Mouse (Mus musculus) embryonic fibroblast, embryonic 13.5 days (primary cell): ENCODE results near the gene Sufu.

Source experiments
- CTCF ChIP-seq: IDR thresholded peaks from 2 replicates; pipeline ENCODE4 v1.5.1; 2011; ENCODE audit warnings: mild to moderate bottlenecking, control low read depth, low read length, moderate library complexity, borderline replicate concordance; ENCODE audit not compliant: insufficient read depth
- POLR2A ChIP-seq: IDR thresholded peaks from 2 replicates; pipeline ENCODE4 v1.6.1; 2011; ENCODE audit warnings: low read depth, mild to moderate bottlenecking, control low read depth, low read length, moderate library complexity

- TF ChIP-seq CTCF (no peak), POLR2A (no peak)
Measured at GRCm38 (mm10) chr19:46398401-46398800, 1.7 kb downstream of the Sufu start.
